Mouse (Mus musculus) ovary, postnatal 36 days (tissue): Measurements from ENCODE around the gene Tmem262.
A peak's percentile ranks its signal among the peaks of the same experiment; 100 is the strongest.

ENCODE experiments used
- DNase-seq: peaks from one replicate; pipeline ENCODE4 v3.0.0; 2022; ENCODE audit warnings: low spot score, mixed read lengths

Gene Tmem262

GRCm38 (mm10) chr19:6061021-6061533 is 18.8 kb upstream of the Tmem262 start, which contains the start of gene Znhit2:
TSS of gene Znhit2 (plus strand) at chr19:6061192.
- peak; percentile 91 for DNase-seq

- DNase-seq = peak; percentile 47
Measured at GRCm38 (mm10) chr19:6061641-6062302, 18.1 kb upstream of the Tmem262 start.

- no peak for DNase-seq
Measured at GRCm38 (mm10) chr19:6062418-6062817, 17.4 kb upstream of the Tmem262 start.

GRCm38 (mm10) chr19:6063081-6063480 is 16.8 kb upstream of the Tmem262 start:
- no peak for DNase-seq

- DNase-seq = no peak
Measured at GRCm38 (mm10) chr19:6066571-6066970, 13.3 kb upstream of the Tmem262 start.

- peak; percentile 77 for DNase-seq
Measured at GRCm38 (mm10) chr19:6067011-6067723, 12.7 kb upstream of the Tmem262 start.

- DNase-seq = peak; percentile 92
Measured at GRCm38 (mm10) chr19:6067724-6068415, 12.0 kb upstream of the Tmem262 start, which contains the start of gene Tm7sf2. TSS of gene Tm7sf2 (minus strand) at chr19:6068373.

GRCm38 (mm10) chr19:6068951-6069350 is 10.9 kb upstream of the Tmem262 start:
- no peak for DNase-seq

- no peak for DNase-seq
Measured at GRCm38 (mm10) chr19:6069851-6070250, 10.0 kb upstream of the Tmem262 start.

- DNase-seq = no peak
Measured at GRCm38 (mm10) chr19:6070571-6071250, 9.1 kb upstream of the Tmem262 start.

- no peak for DNase-seq
Measured at GRCm38 (mm10) chr19:6071261-6071660, 8.6 kb upstream of the Tmem262 start.

GRCm38 (mm10) chr19:6073889-6074288 is 5.9 kb upstream of the Tmem262 start:
- no peak for DNase-seq

GRCm38 (mm10) chr19:6076564-6077393 is 3.1 kb upstream of the Tmem262 start, which contains the start of gene Vps51:
TSS of gene Vps51 (minus strand) at chr19:6077231.
- peak; percentile 77 for DNase-seq

GRCm38 (mm10) chr19:6082156-6082555 is 2.3 kb downstream of the Tmem262 start, which contains the start of gene Gm28374:
TSS of gene Gm28374 (minus strand) at chr19:6082256.
- DNase-seq = no peak

GRCm38 (mm10) chr19:6084478-6085248 is 4.8 kb downstream of the Tmem262 start, which contains the start of the genes Zfpl1 and Cdca5:
TSS of gene Zfpl1 (minus strand) at chr19:6084956.
TSS of gene Cdca5 (plus strand) at chr19:6084983.
- peak; percentile 94 for DNase-seq

GRCm38 (mm10) chr19:6085417-6085879 is 5.6 kb downstream of the Tmem262 start:
- peak; percentile 52 for DNase-seq

- DNase-seq = no peak
Measured at GRCm38 (mm10) chr19:6088841-6089240, 9.0 kb downstream of the Tmem262 start.

GRCm38 (mm10) chr19:6094119-6094518 is 14.3 kb downstream of the Tmem262 start, which contains the start of gene AC131692.1:
TSS of gene AC131692.1 (plus strand) at chr19:6094419.
- DNase-seq = no peak

- no peak for DNase-seq
Measured at GRCm38 (mm10) chr19:6097847-6098246, 18.0 kb downstream of the Tmem262 start.

- no peak for DNase-seq
Measured at GRCm38 (mm10) chr19:6101186-6101585, 21.4 kb downstream of the Tmem262 start.
